Mouse (Mus musculus) kidney, adult 2 months (tissue): ENCODE measurements around the gene Gabbr2. TPM values are rescaled to one million over a fixed set of nuclear protein-coding genes. Genes with fewer than 3 reads are reported as not detected.

Experiments used
- DNase-seq: peaks from one replicate; pipeline ENCODE4 v3.0.0; 2021
- H3K27ac ChIP-seq: fragments of 200-500 bp; 2 replicates; pipeline ENCODE4 v1.5.1; 2012; ENCODE audit warnings: low read depth, low read length, control low read depth, inconsistent platforms; ENCODE audit not compliant: insufficient read depth
- H3K27me3 ChIP-seq: fragments of 200-500 bp; replicated peaks from 2 replicates; pipeline ENCODE4 v1.6.1; 2012; ENCODE audit warnings: mild to moderate bottlenecking, moderate library complexity, low read length, inconsistent platforms; ENCODE audit not compliant: control insufficient read depth, insufficient read depth
- H3K36me3 ChIP-seq: fragments of 200-500 bp; 2 replicates; pipeline ENCODE4 v1.6.1; 2012; ENCODE audit warnings: mild to moderate bottlenecking, moderate library complexity, low read length, inconsistent platforms; ENCODE audit not compliant: control insufficient read depth, insufficient read depth
- H3K4me1 ChIP-seq: fragments of 200-500 bp; 2 replicates; pipeline ENCODE4 v1.6.1; 2011; ENCODE audit warnings: low read length; ENCODE audit not compliant: control insufficient read depth, insufficient read depth
- H3K4me3 ChIP-seq: fragments of 200-500 bp; 2 replicates; pipeline ENCODE4 v1.5.1; 2011; ENCODE audit warnings: mild to moderate bottlenecking, low read depth, low read length, control low read depth; ENCODE audit not compliant: insufficient read depth
- CTCF ChIP-seq: fragments of 200-500 bp; conservative IDR thresholded peaks from 2 replicates; pipeline ENCODE4 v1.5.1; 2011; ENCODE audit warnings: low read depth, mild to moderate bottlenecking, control low read depth, low read length, moderate library complexity, mixed read lengths; ENCODE audit not compliant: insufficient read depth, insufficient read length
- POLR2A ChIP-seq: fragments of 200-500 bp; IDR thresholded peaks from one replicate; pipeline ENCODE4 v1.6.1; 2011; ENCODE audit warnings: low read depth, low read length, control low read depth
- WGBS: fragments of 180-500 bp; shearing (Covaris S2); methylation state at CpG from one replicate; pipeline ENCODE4 v1.1.7; 2018; 5-methylcytosine and 5-hydroxymethylcytosine counted together
- polyA plus RNA-seq: library from polyadenylated mRNA; depleted of rRNA; stranded (reverse); fragments of >200 nt; gene quantifications from 2 replicates; pipeline ENCODE4 v1.2.3, GENCODE M21; 2012

The Gabbr2 gene
- polyA plus RNA-seq, 1 experiment = 0.28 TPM

DNA sequence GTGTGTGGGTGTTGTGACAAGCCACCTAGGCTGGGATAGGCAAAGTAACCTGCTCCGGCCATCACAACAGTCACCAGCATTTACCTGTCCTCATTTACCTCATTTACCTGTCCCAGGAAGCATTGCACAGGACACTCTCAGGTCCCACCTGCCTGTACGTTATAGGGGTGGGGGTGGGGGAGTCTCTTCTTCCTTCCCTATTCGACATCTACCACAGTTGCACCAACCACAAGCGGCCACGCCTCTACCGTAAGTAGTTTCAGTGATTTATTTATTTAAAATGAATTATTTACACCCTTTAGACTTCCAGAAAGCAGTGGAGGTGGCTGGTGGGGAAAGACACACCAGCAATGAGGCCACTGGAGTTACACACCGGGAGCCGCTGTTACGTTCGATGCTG, 123.9 kb downstream of the Gabbr2 start:
- Histone ChIP-seq H3K4me1 (peaks cover 15% of the 10 kb centered on the region), H3K27me3 (no peaks in the 10 kb centered on the region), H3K36me3 (no peaks in the 10 kb centered on the region), H3K27ac (no peak overlapping the region), H3K4me3 (no peak overlapping the region)
- DNase-seq = no peak
- TF ChIP-seq CTCF = no peak
- no peak for TF ChIP-seq POLR2A
- WGBS = 57% methylated on average over 10 of the region's 10 CpGs

- WGBS = 94% methylated on average over 2 of the region's 2 CpGs
- Histone ChIP-seq H3K27ac (no peak overlapping the region), H3K4me3 (no peak overlapping the region), H3K4me1 (peaks cover 15% of the 10 kb centered on the region), H3K27me3 (no peaks in the 10 kb centered on the region), H3K36me3 (no peaks in the 10 kb centered on the region)
- DNase-seq = no peak
- no peak for TF ChIP-seq CTCF
- TF ChIP-seq POLR2A = no peak
These were observed 125.6 kb downstream of the Gabbr2 start for GRCm38 (mm10) chr4:46866070-46866469.

DNA sequence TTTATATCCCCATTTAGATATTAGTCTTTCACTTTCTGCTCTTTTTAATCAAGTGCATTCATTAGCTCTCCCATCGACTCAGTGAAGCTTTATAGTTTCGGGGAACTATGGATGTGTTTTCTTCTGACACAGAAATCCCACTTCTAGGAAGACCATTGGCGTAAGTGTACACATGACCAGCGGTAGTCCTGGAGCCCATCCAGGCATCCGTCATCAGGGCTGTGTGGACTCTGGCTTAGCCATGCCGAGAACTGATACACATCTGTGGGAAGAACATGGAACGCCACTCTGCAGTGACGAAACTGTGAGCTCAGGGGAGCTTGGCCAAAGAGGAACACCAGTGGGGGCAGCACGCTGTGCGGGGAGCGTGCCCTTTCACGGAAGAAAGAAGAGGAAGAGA, 128.0 kb downstream of the Gabbr2 start:
- no peak for DNase-seq
- Histone ChIP-seq H3K36me3 (no peaks in the 10 kb centered on the region), H3K4me1 (peaks cover 11% of the 10 kb centered on the region), H3K27ac (no peak overlapping the region), H3K27me3 (no peaks in the 10 kb centered on the region), H3K4me3 (no peak overlapping the region)
- WGBS = 69% methylated on average over 12 of the region's 12 CpGs
- TF ChIP-seq CTCF (no peak), POLR2A (no peak)

DNA sequence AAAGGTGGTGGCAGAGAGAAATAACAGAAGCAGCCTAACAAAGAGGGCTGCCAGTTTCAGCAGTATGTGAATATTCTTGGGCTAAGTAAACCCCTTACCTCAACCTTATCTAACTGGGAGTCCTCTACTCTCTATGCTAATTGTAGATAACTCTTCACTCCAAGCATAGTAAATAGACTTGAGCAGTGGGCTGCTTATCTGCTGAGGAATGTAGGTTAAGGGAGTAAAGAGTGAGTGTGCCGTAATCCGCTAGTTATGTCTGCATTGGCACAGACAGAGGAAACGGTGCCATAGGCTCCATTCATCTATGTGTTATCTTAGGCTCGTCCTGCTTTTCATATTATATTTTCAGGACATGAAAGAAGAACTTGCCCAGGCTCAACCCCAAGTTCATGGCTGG, 129.0 kb downstream of the Gabbr2 start:
- no peak for DNase-seq
- Histone ChIP-seq H3K4me3 (no peak overlapping the region), H3K27me3 (no peaks in the 10 kb centered on the region), H3K36me3 (no peaks in the 10 kb centered on the region), H3K27ac (no peak overlapping the region), H3K4me1 (peaks cover 6% of the 10 kb centered on the region; the same call in 1 of the 2 replicates)
- no peak for TF ChIP-seq POLR2A
- 90% methylated on average over 4 of the region's 4 CpGs for WGBS

- Histone ChIP-seq H3K36me3 (no peaks in the 10 kb centered on the region), H3K27me3 (no peaks in the 10 kb centered on the region), H3K4me1 (peaks cover 6% of the 10 kb centered on the region; the same call in 1 of the 2 replicates), H3K4me3 (no peak overlapping the region), H3K27ac (no peak overlapping the region)
- no peak for DNase-seq
- TF ChIP-seq POLR2A = no peak
- TF ChIP-seq CTCF = no peak
- 83% methylated on average over 6 of the region's 6 CpGs for WGBS
These were observed 131.1 kb downstream of the Gabbr2 start for GRCm38 (mm10) chr4:46860586-46860985.

DNA sequence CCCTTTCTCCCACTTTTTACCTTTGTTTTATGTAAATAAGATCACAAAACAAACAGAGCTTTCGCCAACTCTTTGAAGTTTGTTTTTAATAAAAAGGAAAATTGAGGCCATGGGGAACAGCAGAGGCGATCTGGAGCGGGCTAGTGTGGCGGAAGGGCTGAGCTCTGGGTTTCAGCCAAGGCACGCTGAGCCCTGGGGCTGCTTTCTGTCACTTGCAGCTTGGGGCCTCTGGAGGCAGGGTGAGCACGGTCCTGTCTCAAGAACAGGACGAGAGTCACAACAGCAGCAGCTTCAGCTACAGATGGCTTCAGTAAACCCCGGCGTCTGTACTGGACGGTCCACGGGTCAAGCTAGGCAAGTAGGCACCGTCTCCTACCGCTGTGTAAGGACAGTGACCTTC, 132.8 kb downstream of the Gabbr2 start:
- Histone ChIP-seq H3K4me1 (peaks cover 6% of the 10 kb centered on the region; the same call in 1 of the 2 replicates), H3K4me3 (no peak overlapping the region), H3K27me3 (no peaks in the 10 kb centered on the region), H3K36me3 (no peaks in the 10 kb centered on the region), H3K27ac (no peak overlapping the region)
- WGBS = 15% methylated on average over 13 of the region's 13 CpGs
- no peak for TF ChIP-seq POLR2A
- TF ChIP-seq CTCF = peak; percentile 44
- peak; percentile 60 for DNase-seq

GRCm38 (mm10) chr4:46856145-46856544, 135.5 kb downstream of the Gabbr2 start:
- no peak overlapping the region for H3K4me3 ChIP-seq
- H3K4me1 ChIP-seq = peaks cover 6% of the 10 kb centered on the region; the same call in 1 of the 2 replicates
- H3K27ac ChIP-seq = no peak overlapping the region
- no peak for DNase-seq
- 92% methylated on average over 8 of the region's 8 CpGs for WGBS
- no peaks in the 10 kb centered on the region for H3K36me3 ChIP-seq
- no peaks in the 10 kb centered on the region for H3K27me3 ChIP-seq
- TF ChIP-seq CTCF (no peak), POLR2A (no peak)
